Mouse (Mus musculus) heart, postnatal 0 days (tissue): ENCODE results near the gene Micu2. TPM values are rescaled to one million over a fixed set of nuclear protein-coding genes. Genes with fewer than 3 reads are reported as not detected.

ENCODE experiments used
- ATAC-seq: fragments of 200-750 bp; cut with Nextera tagmentation; 2 replicates; pipeline ENCODE4 v1.8.0; 2017; ENCODE audit warnings: low read depth, moderate number of reproducible peaks, moderate library complexity; ENCODE audit not compliant: insufficient read depth
- DNase-seq: peaks from one replicate; pipeline ENCODE4 v3.0.0-alpha.2; 2016; ENCODE audit warnings: low spot score
- H3K27ac ChIP-seq: fragments of 300-500 bp; sonication (generic); 2 replicates; pipeline ENCODE4 v1.5.1; 2014; ENCODE audit warnings: low read depth, mild to moderate bottlenecking
- H3K27me3 ChIP-seq: fragments of 300-500 bp; sonication (generic); 2 replicates; pipeline ENCODE4 v1.6.1; 2014; ENCODE audit warnings: low read length, mixed read lengths; ENCODE audit not compliant: control insufficient read depth, insufficient read depth
- H3K36me3 ChIP-seq: fragments of 300-500 bp; sonication (generic); replicated peaks from 2 replicates; pipeline ENCODE4 v1.6.1; 2014; ENCODE audit warnings: low read length, mixed read lengths; ENCODE audit not compliant: control insufficient read depth, insufficient read depth
- H3K4me1 ChIP-seq: fragments of 300-500 bp; sonication (generic); 2 replicates; pipeline ENCODE4 v1.6.1; 2014; ENCODE audit warnings: antibody characterized with exemption; ENCODE audit not compliant: control insufficient read depth, insufficient read depth
- H3K4me2 ChIP-seq: fragments of 300-500 bp; sonication (generic); 2 replicates; pipeline ENCODE4 v1.6.1; 2014; ENCODE audit warnings: low read depth, mild to moderate bottlenecking, low read length, moderate library complexity
- H3K4me3 ChIP-seq: fragments of 300-500 bp; sonication (generic); 2 replicates; pipeline ENCODE4 v1.5.1; 2014; ENCODE audit warnings: low read depth, low read length
- H3K9ac ChIP-seq: fragments of 300-500 bp; sonication (generic); replicated peaks from 2 replicates; pipeline ENCODE4 v1.6.1; 2014; ENCODE audit warnings: low read depth, low read length, mixed read lengths
- H3K9me3 ChIP-seq: fragments of 300-500 bp; sonication (generic); replicated peaks from 2 replicates; pipeline ENCODE4 v1.6.1; 2016; ENCODE audit warnings: low read length; ENCODE audit not compliant: control insufficient read depth
- CTCF ChIP-seq: IDR thresholded peaks from 2 replicates; pipeline ENCODE4 v1.5.1; 2016; ENCODE audit warnings: antibody characterized with exemption, control low read depth, low read depth
- EP300 ChIP-seq: IDR thresholded peaks from 2 replicates; pipeline ENCODE4 v1.6.1; 2016; ENCODE audit warnings: antibody characterized with exemption, low read depth
- WGBS: fragments of 180-500 bp; shearing (Covaris S2); extraction: QIAGEN DNeasy Blood & Tissue Kit; methylation state at CpG from one replicate; pipeline ENCODE4 v1.1.7; 2014; 5-methylcytosine and 5-hydroxymethylcytosine counted together
- polyA plus RNA-seq: library from polyadenylated mRNA; unstranded; fragments of >200 nt; fragmentation: Nextera tagmentation; extraction: Ambion mirVana; gene quantifications from 2 replicates; pipeline ENCODE4 v1.2.1, GENCODE M21; 2015
- total RNA-seq: library from RNA; depleted of rRNA; stranded (reverse); fragments of >200 nt; gene quantifications from 2 replicates; pipeline ENCODE4 v1.2.3, GENCODE M21; 2014; ENCODE audit warnings: low replicate concordance

The Micu2 gene
- total and polyA plus RNA-seq, 2 experiments from 2014 or later, result 48.0 to 70.7 TPM

DNA sequence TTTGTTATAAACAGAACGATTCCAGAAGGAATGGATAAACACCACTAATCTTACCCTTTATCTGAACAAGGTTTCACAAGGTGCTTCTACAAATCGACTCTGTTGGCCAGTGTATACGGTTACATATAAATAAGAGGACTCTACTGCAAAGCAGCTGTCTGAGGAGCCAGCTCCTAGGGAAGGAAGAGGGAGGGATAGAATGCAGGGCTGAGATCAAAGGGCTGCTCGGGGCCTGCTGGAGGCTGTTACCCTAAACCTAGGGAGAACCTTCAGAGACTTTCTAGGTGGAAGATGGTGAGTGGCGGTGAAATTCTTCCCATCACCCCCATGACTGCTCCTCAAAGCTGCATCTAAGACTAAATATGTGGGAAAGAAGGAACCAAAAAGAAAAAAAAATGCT is 20.9 kb downstream of the Micu2 start:
- DNase-seq (no peak), ATAC-seq (no peak)
- WGBS, result 57% methylated on average over 5 of the region's 5 CpGs
- no peak for TF ChIP-seq EP300
- TF ChIP-seq CTCF, result no peak
- H3K9me3 ChIP-seq, result no peaks in the 10 kb centered on the region
- H3K9ac ChIP-seq, result no peak overlapping the region
- no peak overlapping the region for H3K27ac ChIP-seq
- no peaks in the 10 kb centered on the region for H3K36me3 ChIP-seq
- H3K4me2 ChIP-seq, result no peak overlapping the region
- H3K4me1 ChIP-seq, result peaks cover 23% of the 10 kb centered on the region
- no peak overlapping the region for H3K4me3 ChIP-seq
- no peaks in the 10 kb centered on the region for H3K27me3 ChIP-seq

DNA sequence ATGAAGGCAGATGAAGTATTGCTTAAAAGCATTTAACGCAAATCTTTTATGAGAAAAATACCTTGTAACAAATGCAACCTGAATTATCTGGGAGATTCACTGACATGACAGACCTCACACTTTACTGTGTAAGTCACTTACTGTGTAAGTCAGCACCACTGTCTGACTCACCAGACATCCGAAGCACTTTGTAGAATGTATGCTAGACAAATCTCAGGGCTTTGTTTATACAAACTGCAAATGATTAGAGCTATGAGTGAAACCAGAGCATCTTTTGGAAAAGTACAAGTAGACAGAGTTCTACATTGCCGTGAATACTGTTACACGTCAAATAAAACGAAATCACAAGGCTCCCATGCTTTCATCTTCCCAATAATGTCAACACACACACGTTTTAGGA is 23.4 kb downstream of the Micu2 start:
- 53% methylated on average over 6 of the region's 6 CpGs for WGBS
- no peak overlapping the region for H3K4me2 ChIP-seq
- H3K27ac ChIP-seq, result no peak overlapping the region
- TF ChIP-seq CTCF (no peak), EP300 (no peak)
- H3K9me3 ChIP-seq, result no peaks in the 10 kb centered on the region
- no peaks in the 10 kb centered on the region for H3K36me3 ChIP-seq
- ATAC-seq (no peak), DNase-seq (no peak)
- H3K27me3 ChIP-seq, result no peaks in the 10 kb centered on the region
- H3K9ac ChIP-seq, result no peak overlapping the region
- H3K4me3 ChIP-seq, result no peak overlapping the region
- H3K4me1 ChIP-seq, result peaks cover 11% of the 10 kb centered on the region

DNA sequence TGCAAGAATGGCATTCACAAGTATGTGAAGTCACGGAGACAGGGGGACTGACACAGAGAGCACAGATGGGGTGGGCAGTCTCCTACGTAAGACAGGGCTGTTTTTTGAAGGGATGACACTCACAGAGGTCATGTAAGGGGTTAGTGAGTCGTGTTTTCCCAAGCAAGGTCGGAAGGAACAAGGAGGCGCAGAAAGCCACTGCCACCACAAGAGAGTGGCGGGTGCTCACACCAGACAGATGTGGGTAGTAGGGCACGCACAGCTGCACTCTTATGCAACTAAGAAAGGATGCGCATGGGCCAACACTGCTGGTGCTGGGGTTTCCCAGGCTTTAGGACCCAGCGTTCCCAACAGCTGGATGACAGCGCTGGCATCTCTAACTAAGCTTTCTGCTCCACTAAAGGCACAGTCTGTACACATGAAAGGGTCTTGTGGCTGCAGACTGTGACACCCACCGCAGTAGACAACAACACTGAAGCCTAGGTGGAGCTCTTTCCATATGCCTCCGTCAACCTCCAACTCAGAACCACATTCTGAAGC is 27.0 kb downstream of the Micu2 start:
- ATAC-seq, result no peak
- DNase-seq, result no peak
- Histone ChIP-seq H3K4me1 (no peaks in the 10 kb centered on the region), H3K9ac (no peak overlapping the region), H3K4me2 (no peak overlapping the region), H3K27ac (no peak overlapping the region), H3K36me3 (peaks cover 24% of the 10 kb centered on the region; the same call in 1 of the 2 replicates), H3K4me3 (no peak overlapping the region), H3K27me3 (no peaks in the 10 kb centered on the region), H3K9me3 (no peaks in the 10 kb centered on the region)
- 66% methylated on average over 12 of the region's 12 CpGs for WGBS
- no peak for TF ChIP-seq EP300
- TF ChIP-seq CTCF, result no peak

DNA sequence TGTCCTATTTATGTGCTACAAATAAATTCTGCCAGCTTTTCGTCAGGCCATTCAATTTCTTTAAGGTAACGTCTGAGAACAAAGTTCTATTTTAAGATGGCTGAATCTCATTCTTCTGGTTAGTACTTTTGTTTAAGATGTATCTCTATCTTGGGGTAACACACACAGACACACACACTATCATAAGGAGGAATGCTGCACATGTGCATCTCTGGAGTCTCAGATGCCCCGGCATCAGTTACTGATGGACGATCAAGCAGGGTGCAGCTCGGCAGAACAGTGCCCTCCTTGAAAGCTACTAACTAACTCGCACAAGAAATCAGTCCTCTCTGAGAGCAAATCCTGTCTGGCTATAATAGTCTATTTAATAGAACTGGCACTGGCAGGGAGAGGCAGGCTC is 30.2 kb downstream of the Micu2 start:
- H3K9ac ChIP-seq, result no peak overlapping the region
- no peaks in the 10 kb centered on the region for H3K4me1 ChIP-seq
- H3K27ac ChIP-seq, result no peak overlapping the region
- no peak for TF ChIP-seq EP300
- TF ChIP-seq CTCF, result no peak
- 75% methylated on average over 6 of the region's 6 CpGs for WGBS
- H3K27me3 ChIP-seq, result no peaks in the 10 kb centered on the region
- H3K4me2 ChIP-seq, result no peak overlapping the region
- peaks cover 24% of the 10 kb centered on the region; the same call in 1 of the 2 replicates for H3K36me3 ChIP-seq
- ATAC-seq (no peak), DNase-seq (no peak)
- no peak overlapping the region for H3K4me3 ChIP-seq
- no peaks in the 10 kb centered on the region for H3K9me3 ChIP-seq

DNA sequence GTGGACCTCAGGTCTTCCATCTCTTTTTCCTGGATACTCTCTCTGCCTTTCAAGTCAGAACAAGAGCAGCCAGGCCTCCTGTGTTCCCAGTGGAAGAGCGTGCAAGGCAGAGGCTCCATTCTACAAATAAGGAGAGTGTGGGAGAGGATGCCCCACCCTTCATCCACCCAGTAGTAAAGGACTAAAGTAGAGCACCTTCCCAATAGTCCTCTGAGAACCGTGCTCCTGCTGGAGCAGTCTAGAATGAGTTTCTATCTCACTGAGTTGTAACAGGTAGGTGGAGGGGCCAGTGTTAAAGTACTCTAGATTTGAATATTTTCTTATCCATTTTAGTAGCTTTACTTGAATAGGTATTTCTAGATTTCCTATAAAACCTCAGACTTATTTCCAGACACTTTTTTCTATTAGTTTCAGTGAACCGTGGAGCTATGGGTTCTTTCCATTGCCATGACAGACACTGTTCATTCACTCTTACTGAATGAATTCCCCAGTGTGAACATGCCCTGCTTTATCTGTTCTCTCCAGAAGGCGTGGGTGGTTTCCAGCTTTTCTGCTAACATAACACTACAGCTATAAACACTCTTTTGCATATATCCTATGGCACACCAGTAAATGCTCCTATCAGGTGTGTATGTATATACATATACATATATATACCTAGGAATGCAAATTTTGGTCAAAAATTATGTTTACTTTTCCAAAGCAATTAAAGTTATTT is 31.8 kb downstream of the Micu2 start:
- Histone ChIP-seq H3K36me3 (peaks cover 24% of the 10 kb centered on the region; the same call in 1 of the 2 replicates), H3K9me3 (no peaks in the 10 kb centered on the region), H3K27ac (no peak overlapping the region), H3K27me3 (no peaks in the 10 kb centered on the region), H3K4me2 (no peak overlapping the region), H3K9ac (no peak overlapping the region), H3K4me1 (no peaks in the 10 kb centered on the region), H3K4me3 (no peak overlapping the region)
- TF ChIP-seq EP300 (no peak), CTCF (no peak)
- WGBS, result 63% methylated on average over 4 of the region's 4 CpGs
- no peak for DNase-seq
- ATAC-seq, result no peak

DNA sequence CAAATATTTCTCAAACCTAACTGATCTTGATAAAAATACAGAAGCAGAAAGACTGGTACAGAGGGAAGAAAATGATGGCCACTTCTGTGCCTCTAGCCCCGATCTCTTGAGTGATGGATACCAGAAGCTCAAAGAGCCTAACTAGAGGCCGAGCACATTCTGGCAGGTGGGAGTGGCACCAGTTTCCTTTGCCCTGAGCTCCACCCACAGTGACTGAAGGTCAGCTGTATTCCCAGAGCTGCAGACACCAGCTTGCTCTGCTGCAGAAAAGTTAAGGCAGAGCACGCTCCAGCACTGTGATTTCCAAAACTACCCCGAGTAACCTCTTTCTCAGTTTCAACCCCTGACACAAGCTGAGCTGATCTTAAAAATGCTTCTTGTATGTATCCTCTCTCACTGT is 37.2 kb downstream of the Micu2 start:
- DNase-seq (no peak), ATAC-seq (no peak)
- H3K9ac ChIP-seq, result no peak overlapping the region
- no peaks in the 10 kb centered on the region for H3K4me1 ChIP-seq
- H3K9me3 ChIP-seq, result no peaks in the 10 kb centered on the region
- H3K4me3 ChIP-seq, result no peak overlapping the region
- H3K27ac ChIP-seq, result no peak overlapping the region
- no peaks in the 10 kb centered on the region for H3K36me3 ChIP-seq
- no peak overlapping the region for H3K4me2 ChIP-seq
- WGBS, result 35% methylated on average over 4 of the region's 4 CpGs
- no peaks in the 10 kb centered on the region for H3K27me3 ChIP-seq
- TF ChIP-seq CTCF, result no peak
- no peak for TF ChIP-seq EP300
